Mouse (Mus musculus) limb, embryonic 11.5 days (tissue): ENCODE measurements around the gene Tmed1. TPM values are rescaled to one million over a fixed set of nuclear protein-coding genes. Genes with fewer than 3 reads are reported as not detected.
"Not testable (repeated sequence)": the region's sequence is repeated elsewhere in the genome, so short reads cannot be mapped to it uniquely, and the experiment has no call there.

Source experiments
- ATAC-seq: fragments of 200-750 bp; cut with Nextera tagmentation; 2 replicates; pipeline ENCODE4 v1.8.0; 2017; ENCODE audit warnings: low read depth; ENCODE audit not compliant: insufficient number of reproducible peaks, low FRiP score, low TSS enrichment
- DNase-seq: peaks from one replicate; pipeline ENCODE4 v3.0.0-alpha.2; 2015; ENCODE audit warnings: low spot score
- H3K27ac ChIP-seq: fragments of 300-500 bp; sonication (generic); replicated peaks from 2 replicates; pipeline ENCODE4 v1.5.1; 2014; ENCODE audit warnings: low read depth, mild to moderate bottlenecking, low read length
- H3K27me3 ChIP-seq: fragments of 300-500 bp; sonication (generic); 2 replicates; pipeline ENCODE4 v1.6.1; 2014; ENCODE audit warnings: mild to moderate bottlenecking, low read length, mixed read lengths; ENCODE audit not compliant: control insufficient read depth, insufficient read depth
- H3K36me3 ChIP-seq: fragments of 300-500 bp; sonication (generic); 2 replicates; pipeline ENCODE4 v1.6.1; 2014; ENCODE audit warnings: mild to moderate bottlenecking, low read length, moderate library complexity, mixed read lengths; ENCODE audit not compliant: control insufficient read depth, insufficient read depth
- H3K4me1 ChIP-seq: fragments of 300-500 bp; sonication (generic); 2 replicates; pipeline ENCODE4 v1.6.1; 2014; ENCODE audit warnings: low read length, mixed read lengths; ENCODE audit not compliant: control insufficient read depth, insufficient read depth
- H3K4me2 ChIP-seq: fragments of 300-500 bp; sonication (generic); 2 replicates; pipeline ENCODE4 v1.6.1; 2014; ENCODE audit warnings: low read depth, mild to moderate bottlenecking, moderate library complexity; ENCODE audit not compliant: severe bottlenecking
- H3K4me3 ChIP-seq: fragments of 300-500 bp; sonication (generic); 2 replicates; pipeline ENCODE4 v1.5.1; 2014; ENCODE audit warnings: low read depth, low read length
- H3K9ac ChIP-seq: fragments of 300-500 bp; sonication (generic); 2 replicates; pipeline ENCODE4 v1.6.1; 2014; ENCODE audit warnings: mild to moderate bottlenecking, low read length
- H3K9me3 ChIP-seq: fragments of 300-500 bp; sonication (generic); 2 replicates; pipeline ENCODE4 v1.6.1; 2016; ENCODE audit warnings: low read length; ENCODE audit not compliant: control insufficient read depth
- WGBS: fragments of 180-500 bp; shearing (Covaris S2); extraction: QIAGEN DNeasy Blood & Tissue Kit; methylation state at CpG from one replicate; pipeline ENCODE4 v1.1.7; 2014; 5-methylcytosine and 5-hydroxymethylcytosine counted together
- polyA plus RNA-seq: library from polyadenylated mRNA; unstranded; fragments of >200 nt; fragmentation: Nextera tagmentation; extraction: Ambion mirVana; gene quantifications from 2 replicates; pipeline ENCODE4 v1.2.1, GENCODE M21; 2014

Gene Tmed1
- polyA plus RNA-seq, 1 experiment from 2014 or later, result 99.6 TPM

DNA sequence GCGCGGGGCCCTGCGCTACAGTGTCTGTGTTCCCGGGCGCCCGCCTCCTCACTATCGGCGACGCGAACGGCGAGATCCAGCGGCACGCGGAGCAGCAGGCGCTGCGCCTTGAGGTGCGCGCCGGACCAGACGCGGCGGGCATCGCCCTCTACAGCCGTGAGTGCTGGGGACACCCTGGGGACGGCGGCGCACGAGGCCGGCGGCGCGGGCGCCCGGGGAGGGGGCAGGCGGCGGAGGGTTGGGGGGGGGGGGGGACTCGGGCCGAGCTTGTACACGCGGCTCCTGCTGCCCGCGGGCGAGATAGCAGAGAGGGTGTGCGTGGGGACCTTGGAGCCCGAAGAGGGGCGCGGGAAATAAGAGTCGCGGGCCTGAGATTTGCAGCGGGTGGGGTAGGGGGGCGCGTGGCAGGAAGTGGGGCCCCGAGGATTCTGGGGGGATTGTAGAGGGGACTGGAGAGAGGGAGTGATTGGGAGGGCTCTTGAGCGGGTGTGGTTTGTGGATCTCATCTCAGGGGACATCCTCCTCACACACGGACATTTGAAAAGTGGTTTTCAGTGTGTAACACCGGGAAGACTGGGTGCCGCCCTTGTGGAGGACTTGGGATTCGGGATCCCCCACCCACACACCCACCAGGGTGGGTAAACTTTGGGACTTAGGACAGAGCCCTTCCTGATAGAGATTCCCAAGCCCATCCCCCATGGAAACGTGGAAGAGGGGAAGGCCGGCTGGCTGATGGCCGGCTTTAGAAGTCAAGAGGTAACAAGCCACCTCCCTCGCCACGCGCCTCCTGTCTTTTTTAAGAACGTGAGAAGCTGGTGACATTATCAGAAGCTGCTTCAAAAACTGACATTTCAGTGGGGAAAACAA, 37.3 kb upstream of the Tmed1 start:
- Histone ChIP-seq H3K9ac (peak overlapping the region; percentile 98), H3K36me3 (peaks cover 3% of the 10 kb centered on the region; the same call in 1 of the 2 replicates), H3K4me3 (peak overlapping the region; percentile 80), H3K27me3 (no peaks in the 10 kb centered on the region), H3K9me3 (no peaks in the 10 kb centered on the region), H3K4me1 (peaks cover 13% of the 10 kb centered on the region; the same call in 1 of the 2 replicates), H3K4me2 (peak overlapping the region; percentile 79), H3K27ac (peak overlapping the region; percentile 98)
- DNase-seq (peak; percentile 64), ATAC-seq (peak; percentile 0; the same call in 1 of the 2 replicates)
- 0% methylated on average over 47 of the region's 66 CpGs for WGBS

DNA sequence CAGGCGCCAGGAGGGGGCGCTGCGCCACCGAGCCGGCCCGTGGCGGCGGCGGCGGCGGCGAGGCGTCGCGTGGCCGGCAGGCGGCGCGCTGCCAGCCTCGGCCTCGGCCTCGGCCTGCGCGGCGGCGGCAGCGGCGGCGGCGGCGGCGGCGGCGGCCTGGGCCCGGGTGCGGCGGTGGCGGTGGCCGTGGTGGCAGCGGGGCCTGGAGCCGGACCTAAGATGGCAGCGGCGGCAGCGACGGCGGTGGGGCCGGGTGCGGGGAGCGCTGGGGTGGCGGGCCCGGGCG, 36.7 kb upstream of the Tmed1 start, which contains the start of gene Carm1:
TSS of gene Carm1 (plus strand) at position 106 of the 286 bp plus-strand sequence.
- Histone ChIP-seq H3K27me3 (no peaks in the 10 kb centered on the region), H3K4me2 (peak within 1 kb of the TSS; percentile 79), H3K9ac (peak within 1 kb of the TSS; percentile 98), H3K9me3 (no peaks in the 10 kb centered on the region), H3K4me1 (peaks cover 13% of the 10 kb centered on the region; the same call in 1 of the 2 replicates), H3K36me3 (peaks cover 3% of the 10 kb centered on the region; the same call in 1 of the 2 replicates), H3K4me3 (peak within 1 kb of the TSS; percentile 80), H3K27ac (peak within 1 kb of the TSS; percentile 98)
- WGBS, result 0% methylated on average over 2 of the region's 52 CpGs
- DNase-seq (no peak), ATAC-seq (no peak)

GRCm38 (mm10) chr9:21545916-21546788, 36.1 kb upstream of the Tmed1 start:
- Histone ChIP-seq H3K36me3 (no peaks in the 10 kb centered on the region), H3K4me2 (peak overlapping the region; percentile 57), H3K9ac (peak overlapping the region; percentile 69), H3K9me3 (no peaks in the 10 kb centered on the region), H3K27me3 (no peaks in the 10 kb centered on the region), H3K27ac (peak overlapping the region; percentile 98), H3K4me3 (peak overlapping the region; percentile 80), H3K4me1 (peaks cover 13% of the 10 kb centered on the region; the same call in 1 of the 2 replicates)
- DNase-seq (peak; percentile 100), ATAC-seq (peak; percentile 94)
- under 1% methylated on average over 67 of the region's 67 CpGs for WGBS

- DNase-seq (no peak), ATAC-seq (peak; percentile 85)
- peak overlapping the region; percentile 69 for H3K9ac ChIP-seq
- no peaks in the 10 kb centered on the region for H3K9me3 ChIP-seq
- peak overlapping the region; percentile 98 for H3K27ac ChIP-seq
- no peaks in the 10 kb centered on the region for H3K36me3 ChIP-seq
- 8% methylated on average over 9 of the region's 9 CpGs for WGBS
- H3K4me2 ChIP-seq, result peak overlapping the region; percentile 57
- H3K4me1 ChIP-seq, result peaks cover 13% of the 10 kb centered on the region; the same call in 1 of the 2 replicates
- H3K4me3 ChIP-seq, result peak overlapping the region; percentile 80
- no peaks in the 10 kb centered on the region for H3K27me3 ChIP-seq
These were observed 35.4 kb upstream of the Tmed1 start for GRCm38 (mm10) chr9:21545351-21545915.

DNA sequence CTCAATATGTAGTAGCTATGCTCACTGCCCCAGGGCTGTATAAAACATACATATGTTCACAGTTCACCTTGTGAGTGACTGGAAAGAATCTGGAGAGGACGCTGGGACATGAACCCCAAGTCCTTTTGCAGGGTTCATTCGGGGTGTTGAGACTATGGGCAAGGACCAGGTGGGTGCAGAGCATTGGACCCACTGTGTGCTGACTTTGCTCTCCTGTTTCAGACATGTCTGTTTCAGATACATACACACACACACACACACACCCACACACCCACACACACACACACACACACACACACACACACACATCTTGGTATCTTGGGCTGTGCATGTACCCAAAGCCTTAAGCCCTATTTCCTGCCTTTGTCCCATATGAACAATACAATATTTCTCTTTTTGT, 31.9 kb upstream of the Tmed1 start:
- DNase-seq, H3K36me3 ChIP-seq, H3K27ac ChIP-seq, H3K4me3 ChIP-seq, H3K27me3 ChIP-seq, H3K9ac ChIP-seq, H3K4me2 ChIP-seq, ATAC-seq, H3K4me1 ChIP-seq, H3K9me3 ChIP-seq: not testable (repeated sequence)
- 80% methylated on average over 2 of the region's 2 CpGs for WGBS

DNA sequence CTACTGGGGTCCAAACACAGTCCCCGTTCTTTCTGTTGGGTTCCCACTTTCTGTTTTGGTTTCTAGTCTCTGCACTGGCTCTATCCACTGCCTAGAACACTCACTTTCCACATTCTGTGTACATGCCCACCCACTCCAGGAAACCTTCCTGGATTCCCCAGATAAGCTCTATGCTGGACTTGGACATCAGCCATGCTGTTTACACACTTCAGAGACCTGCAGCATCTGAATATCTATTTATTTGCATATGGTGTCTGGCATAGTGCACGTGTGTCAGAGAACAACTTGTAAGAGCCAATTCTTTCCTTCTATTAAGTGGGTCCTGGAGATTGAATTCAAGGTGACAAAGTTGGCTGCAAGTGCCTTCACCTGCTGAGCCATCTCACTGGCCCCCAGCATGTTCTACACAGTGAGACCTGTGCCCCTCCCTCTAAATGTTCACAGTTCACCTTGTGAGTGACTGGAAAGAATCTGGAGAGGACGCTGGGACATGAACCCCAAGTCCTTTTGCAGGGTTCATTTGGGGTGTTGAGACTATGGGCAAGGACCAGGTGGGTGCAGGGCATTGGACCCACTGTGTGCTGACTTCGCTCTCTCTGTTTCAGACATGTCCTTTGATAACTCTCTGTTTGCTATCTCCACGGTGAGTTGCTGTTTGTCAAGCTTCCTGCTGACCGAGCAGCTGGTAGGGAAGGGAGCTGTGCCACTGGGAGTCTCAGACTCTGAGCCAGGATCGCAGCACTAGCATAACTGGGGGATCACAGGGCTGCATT, 30.1 kb upstream of the Tmed1 start:
- no peak for ATAC-seq

GRCm38 (mm10) chr9:21537009-21537408, 27.0 kb upstream of the Tmed1 start:
- no peak for ATAC-seq
- Histone ChIP-seq H3K9ac (no peak overlapping the region), H3K27me3 (no peaks in the 10 kb centered on the region), H3K27ac (no peak overlapping the region; the same call in 1 of the 2 replicates), H3K9me3 (no peaks in the 10 kb centered on the region), H3K36me3 (no peaks in the 10 kb centered on the region; the same call in 1 of the 2 replicates), H3K4me3 (no peak overlapping the region), H3K4me1 (no peaks in the 10 kb centered on the region), H3K4me2 (no peak overlapping the region)
- 73% methylated on average over 4 of the region's 4 CpGs for WGBS
- DNase-seq, result no peak

More for the DNA sequence above, 30.1 kb upstream of the Tmed1 start:
- Histone ChIP-seq H3K4me3 (no peak overlapping the region), H3K9me3 (no peaks in the 10 kb centered on the region), H3K4me2 (no peak overlapping the region), H3K36me3 (no peaks in the 10 kb centered on the region; the same call in 1 of the 2 replicates), H3K27ac (no peak overlapping the region), H3K27me3 (no peaks in the 10 kb centered on the region), H3K4me1 (0 out of 2 replicates have a peak, but pooled peaks cover under 1% of the 10 kb centered on the region), H3K9ac (no peak overlapping the region)
- DNase-seq, result no peak
- 74% methylated on average over 7 of the region's 7 CpGs for WGBS
